Mouse (Mus musculus) ES-E14 (cell line): Measurements from ENCODE around the gene Stat3. TPM values are rescaled to one million over a fixed set of nuclear protein-coding genes. Genes with fewer than 3 reads are reported as not detected.

Experiments
- DNase-seq: peaks from one replicate; pipeline ENCODE4 v3.0.0-alpha.2; 2013; ENCODE audit warnings: low read depth, low spot score
- H3K27ac ChIP-seq: 2 replicates; pipeline ENCODE4 v1.5.1; 2012; ENCODE audit warnings: low read depth, mild to moderate bottlenecking, low read length, moderate library complexity, mixed read lengths; ENCODE audit not compliant: poor library complexity, insufficient read depth, severe bottlenecking
- H3K36me3 ChIP-seq: 2 replicates; pipeline ENCODE4 v1.6.1; 2012; ENCODE audit warnings: mild to moderate bottlenecking, low read length, moderate library complexity, mixed read lengths; ENCODE audit not compliant: control insufficient read depth, poor library complexity, insufficient read depth, severe bottlenecking
- H3K4me1 ChIP-seq, 2 experiments: fragments of 150-350 bp in 1 of 2; sonication (generic) in 1 of 2; 2 replicates each; pipeline ENCODE4 v1.6.1; 2012; ENCODE audit warnings: low read length in 2 of 2, mild to moderate bottlenecking in 1 of 2, mixed read lengths in 1 of 2; ENCODE audit not compliant: control insufficient read depth in 2 of 2, insufficient read depth in 2 of 2, poor library complexity in 1 of 2
- H3K4me3 ChIP-seq, 2 experiments: fragments of 150-350 bp in 1 of 2; sonication (generic) in 1 of 2; 2 replicates each; pipeline ENCODE4 v1.5.1; 2012; ENCODE audit warnings: low read length in 2 of 2, low read depth in 1 of 2, mild to moderate bottlenecking in 1 of 2, mixed read lengths in 1 of 2; ENCODE audit not compliant: insufficient read depth in 1 of 2, poor library complexity in 1 of 2, severe bottlenecking in 1 of 2
- H3K9ac ChIP-seq: 2 replicates; pipeline ENCODE4 v1.6.1; 2012; ENCODE audit warnings: low read depth, mild to moderate bottlenecking, low read length, mixed read lengths; ENCODE audit not compliant: poor library complexity, insufficient read depth, severe bottlenecking
- H3K9me3 ChIP-seq: fragments of 150-350 bp; sonication (generic); 2 replicates; pipeline ENCODE4 v1.6.1; 2012; ENCODE audit warnings: low read depth, mild to moderate bottlenecking, low read length; ENCODE audit not compliant: control insufficient read depth, insufficient read depth
- CHD2 ChIP-seq: IDR thresholded peaks from 2 replicates; pipeline ENCODE4 v1.6.1; 2014; ENCODE audit warnings: mild to moderate bottlenecking, low read depth, low read length, inconsistent platforms
- HCFC1 ChIP-seq: IDR thresholded peaks from 2 replicates; pipeline ENCODE4 v1.6.1; 2012; ENCODE audit warnings: low read length, inconsistent platforms, borderline replicate concordance; ENCODE audit not compliant: insufficient read depth
- MAFK ChIP-seq: IDR thresholded peaks from 2 replicates; pipeline ENCODE4 v1.6.1; 2014; ENCODE audit warnings: mild to moderate bottlenecking, low read depth, low read length, inconsistent platforms; ENCODE audit not compliant: insufficient read depth
- ZC3H11A ChIP-seq: IDR thresholded peaks from 2 replicates; pipeline ENCODE4 v1.6.1; 2012; ENCODE audit warnings: low read depth, mild to moderate bottlenecking, inconsistent platforms, low read length, borderline replicate concordance
- ZNF384 ChIP-seq: IDR thresholded peaks from 2 replicates; pipeline ENCODE4 v1.6.1; 2012; ENCODE audit warnings: low read depth, low read length, inconsistent platforms
- in situ Hi-C, 2 experiments: fragments of 600-800 bp; cut with MboI; formaldehyde crosslinking; loops; one replicate each; pipeline ENCODE4 v1.15.1; 2025; ENCODE audit warnings: low sequenced_read_pairs in 2 of 2, inconsistent platforms in 1 of 2; ENCODE audit not compliant: unreplicated experiment in 2 of 2
- total RNA-seq: library from RNA; depleted of rRNA; stranded (reverse); fragments of 300-350 nt; gene quantifications from 2 replicates; pipeline ENCODE4 v1.2.3, GENCODE M21; 2012

Stat3 gene
- total RNA-seq, 1 experiment: 61.5 TPM

GRCm38 (mm10) chr11:100912401-100913155, 26.8 kb downstream of the Stat3 start:
- Histone ChIP-seq H3K4me1 (no peaks in the 10 kb centered on the region), H3K9me3 (no peaks in the 10 kb centered on the region), H3K9ac (no peak overlapping the region), H3K36me3 (peaks cover 17% of the 10 kb centered on the region), H3K4me3 (no peak overlapping the region), H3K27ac (no peak overlapping the region)
- TF ChIP-seq ZC3H11A (no peak), MAFK (no peak), ZNF384 (no peak), CHD2 (no peak), HCFC1 (no peak)
- in situ Hi-C loops: no loop called here
- no peak for DNase-seq

- in situ Hi-C loops: no loop called here
- TF ChIP-seq HCFC1 (no peak), MAFK (no peak), ZNF384 (no peak)
- no peaks in the 10 kb centered on the region for H3K9me3 ChIP-seq
Measured at GRCm38 (mm10) chr11:100908567-100908966, 30.8 kb downstream of the Stat3 start.

GRCm38 (mm10) chr11:100908112-100908511, 31.2 kb downstream of the Stat3 start:
- Histone ChIP-seq H3K36me3 (peaks cover 30% of the 10 kb centered on the region), H3K27ac (no peak overlapping the region), H3K9ac (no peak overlapping the region), H3K9me3 (no peaks in the 10 kb centered on the region), H3K4me1 (peaks cover 0 to 5% of the 10 kb centered on the region in 2 experiments; a peak in 1 of 4 replicates), H3K4me3 (no peak overlapping the region)
- DNase-seq: no peak
- in situ Hi-C loops: no loop called here
- TF ChIP-seq HCFC1 (no peak), CHD2 (no peak), ZNF384 (no peak), ZC3H11A (no peak), MAFK (no peak)

More at GRCm38 (mm10) chr11:100908567-100908966, 30.8 kb downstream of the Stat3 start:
- Histone ChIP-seq H3K4me3 (no peak overlapping the region), H3K36me3 (peaks cover 25% of the 10 kb centered on the region), H3K9ac (no peak overlapping the region), H3K27ac (no peak overlapping the region), H3K4me1 (peaks cover 0 to 5% of the 10 kb centered on the region in 2 experiments; a peak in 1 of 4 replicates)
- DNase-seq: no peak

- Histone ChIP-seq H3K27ac (no peak overlapping the region), H3K4me1 (peaks cover 0 to 5% of the 10 kb centered on the region in 2 experiments; a peak in 1 of 4 replicates), H3K4me3 (no peak overlapping the region), H3K9ac (no peak overlapping the region), H3K9me3 (no peaks in the 10 kb centered on the region), H3K36me3 (peaks cover 31% of the 10 kb centered on the region)
- no peak for DNase-seq
- in situ Hi-C loops: no loop called here
- TF ChIP-seq ZC3H11A: no peak
- TF ChIP-seq MAFK: no peak
- no peak for TF ChIP-seq ZNF384
Measured at GRCm38 (mm10) chr11:100906885-100907284, 32.5 kb downstream of the Stat3 start.

- H3K9me3 ChIP-seq: no peaks in the 10 kb centered on the region
- no peak overlapping the region for H3K4me3 ChIP-seq
- H3K4me1 ChIP-seq: peaks cover 0 to 5% of the 10 kb centered on the region in 2 experiments; a peak in 1 of 4 replicates
- no peak overlapping the region for H3K27ac ChIP-seq
- peaks cover 32% of the 10 kb centered on the region for H3K36me3 ChIP-seq
- no peak overlapping the region for H3K9ac ChIP-seq
- TF ChIP-seq MAFK: no peak
- TF ChIP-seq ZC3H11A: no peak
- TF ChIP-seq HCFC1: no peak
- TF ChIP-seq ZNF384: no peak
- TF ChIP-seq CHD2: no peak
- in situ Hi-C loops: no loop called here
- no peak for DNase-seq
Measured at GRCm38 (mm10) chr11:100905929-100906328, 33.4 kb downstream of the Stat3 start.
